Mouse (Mus musculus) lung, embryonic 16.5 days (tissue): ENCODE data around the gene Dclk1. TPM values are rescaled to one million over a fixed set of nuclear protein-coding genes. Genes with fewer than 3 reads are reported as not detected.

Experiments used
- ATAC-seq: fragments of 200-750 bp; cut with Nextera tagmentation; 2 replicates; pipeline ENCODE4 v1.8.0; 2017; ENCODE audit warnings: low read depth, mild to moderate bottlenecking, moderate library complexity
- H3K27ac ChIP-seq: fragments of 300-500 bp; sonication (generic); 2 replicates; pipeline ENCODE4 v1.5.1; 2014; ENCODE audit warnings: mild to moderate bottlenecking, control low read depth, low read length
- H3K27me3 ChIP-seq: fragments of 300-500 bp; sonication (generic); 2 replicates; pipeline ENCODE4 v1.6.1; 2014; ENCODE audit warnings: low read depth, low read length, mixed read lengths; ENCODE audit not compliant: control insufficient read depth, insufficient read depth
- H3K36me3 ChIP-seq: fragments of 300-500 bp; sonication (generic); 2 replicates; pipeline ENCODE4 v1.6.1; 2014; ENCODE audit warnings: low read length; ENCODE audit not compliant: control insufficient read depth, insufficient read depth
- H3K4me1 ChIP-seq: fragments of 300-500 bp; sonication (generic); replicated peaks from 2 replicates; pipeline ENCODE4 v1.6.1; 2014; ENCODE audit warnings: low read length, mixed read lengths; ENCODE audit not compliant: control insufficient read depth, insufficient read depth
- H3K4me2 ChIP-seq: fragments of 300-500 bp; sonication (generic); 2 replicates; pipeline ENCODE4 v1.6.1; 2014; ENCODE audit warnings: low read depth, low read length, control low read depth
- H3K4me3 ChIP-seq: fragments of 300-500 bp; sonication (generic); 2 replicates; pipeline ENCODE4 v1.5.1; 2014; ENCODE audit warnings: mild to moderate bottlenecking, low read length, control low read depth
- H3K9ac ChIP-seq: fragments of 300-500 bp; sonication (generic); 2 replicates; pipeline ENCODE4 v1.6.1; 2014; ENCODE audit warnings: low read length, control low read depth
- H3K9me3 ChIP-seq: fragments of 300-500 bp; sonication (generic); 2 replicates; pipeline ENCODE4 v1.6.1; 2016; ENCODE audit warnings: low read length; ENCODE audit not compliant: control insufficient read depth
- WGBS: fragments of 180-500 bp; shearing (Covaris S2); extraction: QIAGEN DNeasy Blood & Tissue Kit; methylation state at CpG from one replicate; pipeline ENCODE4 v1.1.7; 2014; 5-methylcytosine and 5-hydroxymethylcytosine counted together
- polyA plus RNA-seq: library from polyadenylated mRNA; unstranded; fragments of >200 nt; fragmentation: Nextera tagmentation; extraction: Ambion mirVana; gene quantifications from 2 replicates; pipeline ENCODE4 v1.2.1, GENCODE M21; 2015

Dclk1 gene
- polyA plus RNA-seq, 1 experiment from 2014 or later: 10.3 TPM

GRCm38 (mm10) chr3:55510198-55510597 lies 268.0 kb downstream of the Dclk1 start:
- no peaks in the 10 kb centered on the region for H3K27me3 ChIP-seq
- no peaks in the 10 kb centered on the region for H3K9me3 ChIP-seq
- H3K4me2 ChIP-seq: no peak overlapping the region
- no peak overlapping the region for H3K9ac ChIP-seq
- 57% methylated on average over 7 of the region's 7 CpGs for WGBS
- no peak overlapping the region for H3K4me3 ChIP-seq
- no peak overlapping the region for H3K27ac ChIP-seq
- H3K36me3 ChIP-seq: no peaks in the 10 kb centered on the region
- ATAC-seq: no peak
- no peaks in the 10 kb centered on the region for H3K4me1 ChIP-seq

- Histone ChIP-seq H3K27ac (no peak overlapping the region), H3K9me3 (no peaks in the 10 kb centered on the region), H3K27me3 (no peaks in the 10 kb centered on the region), H3K4me1 (peaks cover under 1% of the 10 kb centered on the region; the same call in 1 of the 2 replicates), H3K4me3 (no peak overlapping the region), H3K9ac (no peak overlapping the region), H3K36me3 (no peaks in the 10 kb centered on the region), H3K4me2 (no peak overlapping the region)
- WGBS: 39% methylated on average over 6 of the region's 6 CpGs
- peak; percentile 60; the same call in 1 of the 2 replicates for ATAC-seq
Measured at GRCm38 (mm10) chr3:55511658-55512057, 269.5 kb downstream of the Dclk1 start.

GRCm38 (mm10) chr3:55515966-55516365 lies 273.8 kb downstream of the Dclk1 start:
- H3K4me2 ChIP-seq: no peak overlapping the region
- 83% methylated on average over 5 of the region's 5 CpGs for WGBS
- ATAC-seq: no peak
- no peak overlapping the region for H3K9ac ChIP-seq
- H3K36me3 ChIP-seq: no peaks in the 10 kb centered on the region
- peaks cover 6% of the 10 kb centered on the region; the same call in 1 of the 2 replicates for H3K4me1 ChIP-seq
- H3K4me3 ChIP-seq: no peak overlapping the region
- H3K9me3 ChIP-seq: no peaks in the 10 kb centered on the region
- H3K27me3 ChIP-seq: no peaks in the 10 kb centered on the region
- H3K27ac ChIP-seq: no peak overlapping the region

- H3K4me2 ChIP-seq: peak overlapping the region; percentile 59
- no peaks in the 10 kb centered on the region for H3K27me3 ChIP-seq
- peak overlapping the region; percentile 32 for H3K9ac ChIP-seq
- WGBS: 26% methylated on average over 17 of the region's 17 CpGs
- peak overlapping the region; percentile 38 for H3K4me3 ChIP-seq
- peaks cover 6% of the 10 kb centered on the region; the same call in 1 of the 2 replicates for H3K4me1 ChIP-seq
- H3K9me3 ChIP-seq: no peaks in the 10 kb centered on the region
- H3K36me3 ChIP-seq: no peaks in the 10 kb centered on the region
- H3K27ac ChIP-seq: no peak overlapping the region
- ATAC-seq: peak; percentile 38; the same call in 1 of the 2 replicates
Measured at GRCm38 (mm10) chr3:55517454-55518014, 275.4 kb downstream of the Dclk1 start.

GRCm38 (mm10) chr3:55520240-55521180 lies 278.3 kb downstream of the Dclk1 start:
- no peak overlapping the region for H3K27ac ChIP-seq
- H3K4me3 ChIP-seq: no peak overlapping the region
- no peak overlapping the region for H3K9ac ChIP-seq
- H3K4me2 ChIP-seq: no peak overlapping the region
- no peaks in the 10 kb centered on the region for H3K36me3 ChIP-seq
- no peaks in the 10 kb centered on the region for H3K27me3 ChIP-seq
- H3K4me1 ChIP-seq: peaks cover 6% of the 10 kb centered on the region; the same call in 1 of the 2 replicates
- 24% methylated on average over 12 of the region's 12 CpGs for WGBS
- H3K9me3 ChIP-seq: no peaks in the 10 kb centered on the region
- ATAC-seq: peak; percentile 58; the same call in 1 of the 2 replicates

GRCm38 (mm10) chr3:55521776-55522175 lies 279.6 kb downstream of the Dclk1 start:
- WGBS: 77% methylated on average over 8 of the region's 8 CpGs
- no peak for ATAC-seq

GRCm38 (mm10) chr3:55523224-55523623 lies 281.1 kb downstream of the Dclk1 start:
- Histone ChIP-seq H3K9ac (no peak overlapping the region), H3K4me1 (no peaks in the 10 kb centered on the region), H3K4me3 (no peak overlapping the region), H3K9me3 (no peaks in the 10 kb centered on the region), H3K4me2 (no peak overlapping the region), H3K27me3 (no peaks in the 10 kb centered on the region), H3K27ac (no peak overlapping the region), H3K36me3 (no peaks in the 10 kb centered on the region)
- 63% methylated on average over 7 of the region's 7 CpGs for WGBS
- no peak for ATAC-seq

More at GRCm38 (mm10) chr3:55521776-55522175, 279.6 kb downstream of the Dclk1 start:
- Histone ChIP-seq H3K4me1 (peaks cover 5% of the 10 kb centered on the region; the same call in 1 of the 2 replicates), H3K4me2 (no peak overlapping the region), H3K9ac (no peak overlapping the region), H3K36me3 (no peaks in the 10 kb centered on the region), H3K27ac (no peak overlapping the region), H3K9me3 (no peaks in the 10 kb centered on the region), H3K27me3 (no peaks in the 10 kb centered on the region), H3K4me3 (no peak overlapping the region)

GRCm38 (mm10) chr3:55523735-55524477 lies 281.7 kb downstream of the Dclk1 start:
- Histone ChIP-seq H3K9ac (no peak overlapping the region), H3K9me3 (no peaks in the 10 kb centered on the region), H3K36me3 (no peaks in the 10 kb centered on the region), H3K4me3 (peak overlapping the region; percentile 19), H3K4me1 (no peaks in the 10 kb centered on the region), H3K4me2 (0 out of 2 replicates have a peak overlapping the region, but pooled peaks have one; percentile 31), H3K27me3 (no peaks in the 10 kb centered on the region), H3K27ac (no peak overlapping the region)
- 33% methylated on average over 16 of the region's 16 CpGs for WGBS
- no peak for ATAC-seq
